Mouse (Mus musculus): Measurements from ENCODE around the gene Adamts8. TPM values are rescaled to one million over a fixed set of nuclear protein-coding genes. Genes with fewer than 3 reads are reported as not detected.
A peak's percentile ranks its signal among the peaks of the same experiment; 100 is the strongest.

Gene Adamts8
- polyA plus RNA-seq, 1 experiment, result 2.0 TPM

GRCm38 (mm10) chr9:30908296-30908690 lies 34.1 kb upstream of the Adamts8 start:
- Histone ChIP-seq H3K27ac (ENCODE audit: insufficient read depth, low read length) (no peak overlapping the region), H3K4me1 (ENCODE audit: control insufficient read depth, insufficient read depth, low read length) (no peaks in the 10 kb centered on the region), H3K4me3 (ENCODE audit: insufficient read depth, low read length) (no peak overlapping the region)
- no peak for TF ChIP-seq CTCF (IDR thresholded peaks at IDR 0.05; ENCODE audit: extremely low read depth, insufficient read depth, low read length)
- no peak for TF ChIP-seq POLR2A (IDR thresholded peaks at IDR 0.05; ENCODE audit: extremely low read depth, insufficient read depth, low read length)

- H3K27ac ChIP-seq (ENCODE audit: insufficient read depth, low read length), result no peak overlapping the region
- no peak for TF ChIP-seq CTCF (IDR thresholded peaks at IDR 0.05; ENCODE audit: extremely low read depth, insufficient read depth, low read length)
- no peak for TF ChIP-seq POLR2A (IDR thresholded peaks at IDR 0.05; ENCODE audit: extremely low read depth, insufficient read depth, low read length)
- no peaks in the 10 kb centered on the region for H3K4me1 ChIP-seq (ENCODE audit: control insufficient read depth, insufficient read depth, low read length)
- no peak overlapping the region for H3K4me3 ChIP-seq (ENCODE audit: insufficient read depth, low read length)
These were observed 33.4 kb upstream of the Adamts8 start for GRCm38 (mm10) chr9:30908973-30909372.

GRCm38 (mm10) chr9:30910491-30910890 lies 31.9 kb upstream of the Adamts8 start:
- Histone ChIP-seq H3K4me1 (ENCODE audit: control insufficient read depth, insufficient read depth, low read length) (no peaks in the 10 kb centered on the region), H3K4me3 (ENCODE audit: insufficient read depth, low read length) (no peak overlapping the region), H3K27ac (ENCODE audit: insufficient read depth, low read length) (no peak overlapping the region)
- TF ChIP-seq POLR2A (IDR thresholded peaks at IDR 0.05; ENCODE audit: extremely low read depth, insufficient read depth, low read length) (no peak), CTCF (IDR thresholded peaks at IDR 0.05; ENCODE audit: extremely low read depth, insufficient read depth, low read length) (no peak)

GRCm38 (mm10) chr9:30912161-30912560 lies 30.2 kb upstream of the Adamts8 start:
- Histone ChIP-seq H3K27ac (ENCODE audit: insufficient read depth, low read length) (no peak overlapping the region), H3K4me1 (ENCODE audit: control insufficient read depth, insufficient read depth, low read length) (no peaks in the 10 kb centered on the region), H3K4me3 (ENCODE audit: insufficient read depth, low read length) (no peak overlapping the region)
- TF ChIP-seq POLR2A (IDR thresholded peaks at IDR 0.05; ENCODE audit: extremely low read depth, insufficient read depth, low read length) (no peak), CTCF (IDR thresholded peaks at IDR 0.05; ENCODE audit: extremely low read depth, insufficient read depth, low read length) (no peak)

- Histone ChIP-seq H3K4me3 (ENCODE audit: insufficient read depth, low read length) (no peak overlapping the region), H3K27ac (ENCODE audit: insufficient read depth, low read length) (no peak overlapping the region), H3K4me1 (ENCODE audit: control insufficient read depth, insufficient read depth, low read length) (no peaks in the 10 kb centered on the region)
- TF ChIP-seq CTCF (IDR thresholded peaks at IDR 0.05; ENCODE audit: extremely low read depth, insufficient read depth, low read length) (no peak), POLR2A (IDR thresholded peaks at IDR 0.05; ENCODE audit: extremely low read depth, insufficient read depth, low read length) (no peak)
These were observed 28.9 kb upstream of the Adamts8 start for GRCm38 (mm10) chr9:30913429-30913828.

- H3K27ac ChIP-seq (ENCODE audit: insufficient read depth, low read length), result no peak overlapping the region
- H3K4me1 ChIP-seq (ENCODE audit: control insufficient read depth, insufficient read depth, low read length), result no peaks in the 10 kb centered on the region
- TF ChIP-seq CTCF (IDR thresholded peaks at IDR 0.05; ENCODE audit: extremely low read depth, insufficient read depth, low read length), result no peak
- H3K4me3 ChIP-seq (ENCODE audit: insufficient read depth, low read length), result no peak overlapping the region
These were observed 28.1 kb upstream of the Adamts8 start for GRCm38 (mm10) chr9:30914241-30914640.

- Histone ChIP-seq H3K4me3 (ENCODE audit: insufficient read depth, low read length) (no peak overlapping the region), H3K4me1 (ENCODE audit: control insufficient read depth, insufficient read depth, low read length) (no peaks in the 10 kb centered on the region), H3K27ac (ENCODE audit: insufficient read depth, low read length) (no peak overlapping the region)
- TF ChIP-seq POLR2A (IDR thresholded peaks at IDR 0.05; ENCODE audit: extremely low read depth, insufficient read depth, low read length), result no peak
- no peak for TF ChIP-seq CTCF (IDR thresholded peaks at IDR 0.05; ENCODE audit: extremely low read depth, insufficient read depth, low read length)
These were observed 25.9 kb upstream of the Adamts8 start for GRCm38 (mm10) chr9:30916266-30916968.

- H3K4me3 ChIP-seq (ENCODE audit: insufficient read depth, low read length), result no peak overlapping the region
- no peak for TF ChIP-seq POLR2A (IDR thresholded peaks at IDR 0.05; ENCODE audit: extremely low read depth, insufficient read depth, low read length)
- no peak overlapping the region for H3K27ac ChIP-seq (ENCODE audit: insufficient read depth, low read length)
- H3K4me1 ChIP-seq (ENCODE audit: control insufficient read depth, insufficient read depth, low read length), result no peaks in the 10 kb centered on the region; the same call in 1 of the 2 replicates
These were observed 23.7 kb upstream of the Adamts8 start for GRCm38 (mm10) chr9:30918466-30919356.

GRCm38 (mm10) chr9:30919686-30920085 lies 22.7 kb upstream of the Adamts8 start:
- no peaks in the 10 kb centered on the region; the same call in 1 of the 2 replicates for H3K4me1 ChIP-seq (ENCODE audit: control insufficient read depth, insufficient read depth, low read length)
- H3K4me3 ChIP-seq (ENCODE audit: insufficient read depth, low read length), result no peak overlapping the region
- no peak for TF ChIP-seq CTCF (IDR thresholded peaks at IDR 0.05; ENCODE audit: extremely low read depth, insufficient read depth, low read length)
- TF ChIP-seq POLR2A (IDR thresholded peaks at IDR 0.05; ENCODE audit: extremely low read depth, insufficient read depth, low read length), result no peak
- H3K27ac ChIP-seq (ENCODE audit: insufficient read depth, low read length), result no peak overlapping the region

- no peak for TF ChIP-seq POLR2A (IDR thresholded peaks at IDR 0.05; ENCODE audit: extremely low read depth, insufficient read depth, low read length)
- peak; percentile 46 for TF ChIP-seq CTCF (IDR thresholded peaks at IDR 0.05; ENCODE audit: extremely low read depth, insufficient read depth, low read length)
- Histone ChIP-seq H3K4me1 (ENCODE audit: control insufficient read depth, insufficient read depth, low read length) (no peaks in the 10 kb centered on the region; the same call in 1 of the 2 replicates), H3K27ac (ENCODE audit: insufficient read depth, low read length) (no peak overlapping the region), H3K4me3 (ENCODE audit: insufficient read depth, low read length) (peak overlapping the region; percentile 68)
These were observed 21.6 kb upstream of the Adamts8 start for GRCm38 (mm10) chr9:30920736-30921135.
